Mouse (Mus musculus) kidney, postnatal 36 days (tissue): ENCODE measurements around the gene Wfdc5.

Experiments used
- DNase-seq, 2 experiments: peaks; one replicate each; pipeline ENCODE4 v3.0.0; 2021 to 2022; ENCODE audit warnings: mixed read lengths in 2 of 2

The Wfdc5 gene

DNA sequence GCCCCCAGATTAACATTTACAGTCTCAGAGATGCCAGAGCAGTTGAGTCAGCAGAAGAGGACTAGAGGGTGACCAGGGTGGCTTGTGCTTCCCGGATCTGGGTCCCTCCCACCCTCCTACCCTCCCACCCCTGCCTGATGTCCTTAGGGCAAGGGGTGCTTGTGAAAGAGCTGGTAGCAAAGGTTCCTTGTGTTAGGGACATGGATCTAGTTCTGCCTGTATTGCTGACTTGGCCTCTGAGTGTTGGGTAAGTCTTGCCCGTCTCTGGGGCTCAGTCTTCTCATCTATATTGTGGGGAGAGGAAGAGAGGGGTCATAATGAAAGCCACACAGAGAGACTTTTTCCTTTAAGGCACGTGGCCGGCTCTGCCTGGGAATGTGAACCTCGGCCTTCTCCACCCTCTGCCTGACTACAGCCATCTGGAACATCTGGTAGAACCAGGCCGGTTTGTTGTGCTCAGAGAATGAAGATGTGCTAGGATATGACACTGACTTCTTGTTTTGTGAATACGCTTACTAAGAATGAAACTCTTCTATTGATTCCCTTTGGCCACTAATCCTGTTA is at the start of gene Wfdc5:
Wfdc5 (minus strand) TSS at position 51 of the 564 bp plus-strand sequence.
- DNase-seq: no peak

DNA sequence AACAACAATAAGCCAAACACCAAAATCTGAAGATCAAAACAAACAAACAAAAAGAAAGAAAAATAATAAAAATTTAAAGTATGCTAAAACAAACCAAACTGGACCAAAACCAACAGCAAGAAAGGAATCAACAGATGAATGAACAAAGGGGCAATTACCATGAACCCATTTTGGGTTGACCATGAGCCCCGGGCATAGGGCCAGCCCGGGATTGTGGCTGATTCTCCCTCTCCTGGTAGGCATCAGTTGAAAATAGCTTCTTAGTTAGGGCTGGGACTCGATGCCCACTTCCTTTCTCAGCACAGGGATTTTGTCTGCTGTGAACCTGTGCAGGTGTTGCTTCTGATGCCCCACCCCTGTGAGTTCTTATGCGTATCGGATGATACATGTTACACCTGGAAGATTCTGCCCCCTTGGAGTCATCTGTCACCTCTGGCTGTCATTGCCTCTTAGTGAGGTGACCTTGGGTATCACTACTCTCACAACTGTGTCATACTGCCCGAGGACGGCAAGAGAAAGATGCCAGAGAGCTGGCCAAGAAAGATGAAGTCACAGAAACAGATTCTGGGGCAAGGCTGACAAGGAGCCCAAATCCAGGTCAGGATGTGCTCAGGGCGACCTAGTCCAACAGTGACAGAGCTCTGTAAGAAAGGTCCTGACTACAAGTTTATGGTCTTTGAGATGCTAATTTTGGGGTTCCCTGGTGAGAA is 46.0 kb upstream of the Wfdc5 start:
- DNase-seq: no peak

DNA sequence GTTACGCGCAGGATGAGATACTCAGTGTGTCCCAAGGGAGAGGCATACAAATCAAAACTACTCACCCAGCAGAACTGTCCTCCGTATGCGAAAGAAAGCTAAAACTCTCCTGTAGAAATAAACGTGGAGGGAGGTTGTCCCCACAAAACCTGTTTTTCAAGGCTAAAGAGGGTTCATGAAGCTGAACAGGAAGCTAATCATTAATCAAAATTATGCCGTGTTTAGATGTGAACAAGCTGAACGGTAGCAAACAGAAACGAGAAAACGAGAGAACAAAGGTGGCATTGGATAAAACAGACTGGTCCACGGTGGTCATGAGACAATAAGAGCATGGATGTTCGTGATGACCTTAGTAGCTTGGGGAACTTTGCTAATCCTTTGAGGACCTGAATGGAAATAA is 39.0 kb upstream of the Wfdc5 start, which contains the start of gene Wfdc15b:
Wfdc15b (minus strand) TSS at position 139 of the 400 bp plus-strand sequence.
- peak in 1 of 2 experiments; percentile 30 for DNase-seq

DNA sequence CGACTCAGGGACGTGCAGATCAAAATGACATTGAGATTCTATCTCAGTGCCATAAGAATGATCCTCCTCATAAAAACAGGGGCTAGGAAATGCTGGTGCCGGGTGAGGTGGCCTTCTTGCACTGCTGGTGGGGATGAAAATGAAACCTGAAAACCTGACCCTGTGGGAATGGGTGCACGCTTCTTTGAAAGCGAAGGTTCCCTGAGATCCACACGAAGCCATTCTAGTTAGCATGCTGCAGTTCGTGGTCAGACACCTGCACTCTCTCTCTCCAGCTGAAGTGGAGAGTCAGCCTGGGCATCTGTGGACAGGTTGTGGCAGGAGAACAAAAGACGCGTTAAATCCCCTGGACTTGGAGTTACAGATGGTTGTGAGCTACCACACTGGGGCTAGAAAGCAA is 36.8 kb upstream of the Wfdc5 start:
- DNase-seq: no peak

DNA sequence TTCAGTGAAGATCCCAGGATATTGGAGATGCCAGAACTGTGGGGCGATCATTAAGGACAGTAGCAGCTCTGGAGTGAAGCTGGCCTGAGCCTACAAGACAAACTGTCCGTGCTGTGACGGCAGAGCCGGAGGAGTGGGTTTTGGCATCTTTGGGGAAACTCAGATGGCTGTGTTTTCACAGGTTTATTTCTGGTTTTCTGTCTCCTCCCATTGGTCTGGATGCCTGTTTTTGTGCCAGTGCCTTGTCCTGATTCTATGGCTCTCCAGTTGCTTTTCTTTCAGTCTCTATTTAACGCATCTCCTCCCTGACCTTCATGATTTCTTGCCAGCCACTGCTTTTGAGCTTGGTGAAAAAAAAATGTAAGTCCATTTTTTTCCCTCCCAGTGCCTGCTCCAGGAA is 30.2 kb upstream of the Wfdc5 start:
- no peak for DNase-seq

DNA sequence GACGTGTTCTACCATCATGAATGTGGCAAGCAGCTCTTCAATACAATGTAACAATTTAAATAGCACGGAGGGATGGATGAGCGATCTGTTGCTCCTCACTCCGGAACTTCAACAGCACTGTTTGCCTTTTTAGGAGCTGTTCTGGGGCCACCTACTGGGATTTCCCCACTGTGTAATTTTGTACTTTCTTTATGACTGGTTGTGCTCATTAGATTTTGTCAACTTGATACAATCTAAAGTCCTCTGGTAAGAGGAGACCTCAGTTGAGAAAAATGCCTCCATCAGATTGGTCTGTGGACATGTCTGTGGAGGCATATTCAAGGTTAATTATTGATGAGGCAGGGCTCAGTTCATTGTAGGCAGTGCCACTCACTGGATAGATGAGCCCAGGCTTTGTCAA is 28.4 kb upstream of the Wfdc5 start:
- DNase-seq: no peak

DNA sequence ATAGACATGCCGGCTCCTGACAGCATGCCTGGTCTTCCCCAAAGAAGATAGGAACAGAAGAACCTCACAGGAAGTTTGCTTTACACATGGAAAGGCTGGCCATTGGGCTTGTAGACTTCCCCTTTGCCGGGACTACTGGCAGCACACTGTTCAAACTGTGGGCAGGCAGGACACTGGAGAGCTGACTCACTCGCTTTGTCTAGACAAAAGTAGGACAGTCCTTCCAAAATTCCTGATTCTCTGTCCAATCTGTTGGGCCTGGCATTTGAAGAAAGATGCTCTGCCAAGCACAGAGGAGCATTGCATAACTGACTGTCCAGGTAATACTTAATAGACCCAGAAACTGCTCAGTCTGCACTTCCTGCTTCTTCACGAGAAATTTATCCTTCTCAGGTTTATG is 24.1 kb upstream of the Wfdc5 start:
- DNase-seq: no peak

DNA sequence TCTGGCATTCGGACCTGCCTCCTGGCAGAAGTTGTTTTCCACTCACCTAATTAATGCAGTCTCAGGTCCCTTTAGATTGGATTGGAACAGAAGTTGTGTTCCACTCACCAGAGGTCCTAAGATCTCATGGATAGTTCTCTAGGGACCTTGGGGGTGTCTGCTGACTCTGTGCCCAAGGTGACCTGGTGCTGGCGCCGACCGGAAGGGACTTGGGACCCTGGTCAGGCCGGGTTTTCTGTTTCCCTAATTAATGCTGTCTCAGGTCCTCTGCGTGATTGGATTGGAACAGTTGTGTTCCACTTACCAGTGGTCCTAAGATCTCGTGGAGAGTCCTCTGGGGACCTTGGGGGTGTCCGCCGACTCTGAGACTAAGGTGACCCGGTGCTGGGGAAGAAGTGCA is 23.5 kb upstream of the Wfdc5 start:
- peak; percentile 44 to 60 for DNase-seq

DNA sequence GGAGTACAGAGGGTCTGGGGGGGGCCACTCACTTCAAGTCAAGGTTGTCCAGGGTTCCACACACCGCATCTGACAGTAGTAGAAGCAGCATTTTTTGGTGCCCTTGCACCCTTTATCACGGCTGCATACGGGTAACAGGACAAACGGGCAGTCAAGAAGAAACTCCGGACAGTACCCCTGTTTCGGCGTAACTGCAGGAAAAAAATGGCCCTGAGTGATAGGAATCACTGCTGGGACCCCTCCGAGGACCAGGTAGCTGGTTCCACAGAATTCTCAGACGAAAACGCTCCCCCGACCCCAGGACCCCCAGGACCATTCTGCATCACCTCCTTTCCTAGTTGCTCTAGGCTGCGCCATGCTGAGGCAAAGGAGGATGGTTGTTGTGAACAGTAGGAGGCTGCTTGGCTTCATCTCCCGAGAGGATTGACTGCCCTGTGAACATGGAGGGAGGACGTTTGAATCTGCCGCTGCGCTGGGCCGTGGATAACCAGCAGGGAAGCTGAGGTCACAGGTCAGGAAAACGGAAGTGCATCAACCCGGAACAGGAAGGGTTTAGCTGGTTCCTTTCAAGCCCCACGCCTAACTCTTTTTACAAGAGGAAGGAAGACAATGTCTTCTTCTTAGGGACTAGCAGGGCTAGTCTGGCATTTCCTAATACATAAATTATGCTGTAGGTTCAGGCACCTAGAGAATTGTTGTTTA is 17.2 kb upstream of the Wfdc5 start, which contains the start of gene Wfdc15a:
Wfdc15a (minus strand) TSS at position 505 of the 702 bp plus-strand sequence.
- DNase-seq: no peak

DNA sequence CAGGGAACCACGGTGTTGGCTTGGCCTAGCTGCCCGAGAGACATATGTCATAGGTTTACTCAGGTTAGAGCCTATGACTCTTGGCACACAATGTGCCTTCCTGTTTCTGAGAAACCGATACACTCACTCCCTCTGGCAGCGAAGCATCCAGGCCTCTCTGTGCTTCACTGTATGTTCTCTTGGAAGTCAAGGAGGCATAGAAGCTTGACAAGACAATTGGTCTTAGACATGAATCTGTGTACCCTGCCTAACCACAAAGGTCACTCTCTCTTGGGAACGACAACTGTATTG is 14.1 kb upstream of the Wfdc5 start:
- DNase-seq: no peak

DNA sequence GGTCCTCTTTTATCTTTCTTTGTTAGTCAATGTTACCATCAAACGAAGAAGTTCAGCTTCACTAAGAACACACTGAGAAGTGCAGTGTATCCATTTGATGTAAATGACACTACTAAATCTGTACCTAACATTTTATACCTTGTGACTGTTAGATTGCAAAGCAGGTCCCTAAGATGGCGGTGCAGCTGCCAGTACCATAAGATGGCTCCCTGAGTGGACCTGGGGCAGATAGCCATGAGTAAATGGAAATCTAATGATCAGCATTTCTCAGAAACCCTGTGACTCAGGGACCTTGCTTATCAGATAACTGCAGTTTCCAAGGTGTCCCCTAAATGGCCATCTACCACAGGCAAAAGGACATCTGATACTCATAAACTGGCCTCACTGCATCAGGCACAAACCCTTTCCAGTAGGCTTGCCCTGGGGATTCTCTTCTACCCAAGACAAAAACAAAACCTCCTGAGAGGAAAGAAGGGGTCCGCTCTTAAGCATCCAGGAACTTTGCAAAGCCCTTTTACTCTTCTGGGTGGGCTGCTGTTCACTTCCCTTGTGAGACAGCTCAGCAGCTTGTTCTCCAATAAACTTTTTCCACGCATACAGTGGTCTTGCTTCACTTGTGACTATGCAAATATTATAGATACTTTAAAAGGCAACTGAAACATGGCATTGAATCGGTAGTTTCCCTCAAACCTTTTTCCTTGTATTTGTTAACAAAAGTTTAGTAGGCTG is 13.6 kb upstream of the Wfdc5 start:
- DNase-seq: no peak

DNA sequence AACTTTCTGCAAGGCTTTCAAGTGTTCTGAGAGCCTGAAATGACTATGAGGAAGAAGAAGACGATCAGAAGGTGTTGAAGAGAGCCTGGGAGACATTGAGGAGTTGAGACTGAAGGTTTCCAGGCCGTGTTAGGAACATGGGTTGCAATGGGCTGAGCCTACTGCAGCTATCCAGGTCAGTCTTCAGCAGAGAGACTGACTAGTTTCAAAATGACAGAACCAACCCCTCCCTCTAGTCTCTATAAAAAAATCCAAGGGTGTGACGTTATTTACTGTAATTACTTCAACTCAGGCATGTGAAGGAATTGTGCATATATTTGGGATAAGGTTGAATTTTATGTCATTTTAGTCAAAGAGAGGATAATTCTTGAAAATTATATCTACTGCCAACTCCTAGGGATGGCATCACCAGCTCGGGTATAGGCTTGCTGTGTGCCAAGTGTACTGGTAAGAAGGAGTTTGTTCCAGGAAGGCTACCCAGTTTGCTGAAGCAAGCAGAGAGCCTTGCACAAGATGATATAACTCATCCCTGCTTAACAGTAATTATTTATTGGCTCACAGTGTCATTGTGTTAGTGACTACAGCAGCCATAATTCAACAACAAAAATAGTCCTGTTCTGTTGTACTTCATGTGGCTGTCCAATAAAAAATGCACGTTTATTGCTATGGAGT is 12.6 kb upstream of the Wfdc5 start:
- DNase-seq: no peak

DNA sequence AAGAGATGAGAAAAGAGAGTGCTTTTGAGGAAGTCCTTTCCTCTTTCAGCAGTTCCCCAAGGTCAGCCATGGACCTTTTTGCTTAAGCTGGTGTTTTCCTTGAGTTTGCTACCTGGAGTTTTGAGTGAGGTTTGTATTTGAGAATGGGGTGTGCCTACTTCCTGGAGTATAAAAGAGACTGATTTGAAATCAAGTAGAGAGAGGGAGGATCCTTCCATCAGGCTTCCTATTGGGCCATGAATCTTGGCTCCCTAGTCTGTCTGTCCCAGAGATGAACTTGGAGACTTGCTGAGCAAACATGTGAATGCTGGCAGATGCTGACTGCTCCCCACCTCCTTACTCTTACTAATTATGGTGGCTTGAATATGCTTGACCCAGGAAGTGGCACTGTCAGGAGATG is 9.7 kb upstream of the Wfdc5 start:
- DNase-seq: no peak

DNA sequence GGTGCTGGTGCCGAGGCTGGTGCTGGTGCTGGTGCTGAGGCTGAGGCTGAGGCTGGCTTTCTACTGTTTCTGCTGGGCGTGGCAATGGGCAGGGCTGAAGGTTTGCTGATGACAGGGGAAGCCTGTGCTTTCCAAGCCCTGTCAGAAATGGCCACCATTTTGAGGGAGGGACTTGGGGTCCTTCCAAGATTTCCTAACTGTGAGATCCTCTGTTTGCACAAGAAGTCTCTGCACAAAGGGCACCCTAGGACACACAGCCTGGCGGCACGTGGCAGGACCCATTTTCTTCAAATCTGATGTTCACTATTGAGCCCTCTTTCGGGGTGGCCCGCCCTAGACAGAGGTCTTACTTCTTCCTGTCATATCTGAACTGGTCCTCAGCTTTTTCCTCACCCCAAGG is 8.0 kb upstream of the Wfdc5 start, which contains the start of gene Wfdc12:
Wfdc12 (minus strand) TSS at position 33 of the 400 bp plus-strand sequence.
- DNase-seq: no peak

DNA sequence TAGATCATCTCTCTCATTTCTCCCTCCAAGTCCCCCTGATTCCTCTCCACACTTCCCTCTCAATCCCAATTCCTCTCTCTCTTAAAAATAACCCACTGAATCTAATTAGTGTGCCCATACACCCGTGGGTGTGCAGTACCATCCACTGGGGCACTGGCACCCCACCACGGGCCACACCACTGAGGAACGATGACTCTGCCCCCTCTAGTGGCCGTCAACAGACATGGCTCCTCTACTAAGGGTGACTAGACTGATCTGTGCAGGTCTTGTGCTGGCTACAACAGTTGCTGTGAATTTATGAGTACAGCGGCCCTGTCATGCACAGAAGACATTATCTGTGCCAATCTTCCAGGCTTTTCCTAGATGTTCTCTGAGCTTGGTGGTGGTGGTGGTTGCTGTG is 6.2 kb upstream of the Wfdc5 start:
- DNase-seq: peak in 1 of 2 experiments; percentile 52

DNA sequence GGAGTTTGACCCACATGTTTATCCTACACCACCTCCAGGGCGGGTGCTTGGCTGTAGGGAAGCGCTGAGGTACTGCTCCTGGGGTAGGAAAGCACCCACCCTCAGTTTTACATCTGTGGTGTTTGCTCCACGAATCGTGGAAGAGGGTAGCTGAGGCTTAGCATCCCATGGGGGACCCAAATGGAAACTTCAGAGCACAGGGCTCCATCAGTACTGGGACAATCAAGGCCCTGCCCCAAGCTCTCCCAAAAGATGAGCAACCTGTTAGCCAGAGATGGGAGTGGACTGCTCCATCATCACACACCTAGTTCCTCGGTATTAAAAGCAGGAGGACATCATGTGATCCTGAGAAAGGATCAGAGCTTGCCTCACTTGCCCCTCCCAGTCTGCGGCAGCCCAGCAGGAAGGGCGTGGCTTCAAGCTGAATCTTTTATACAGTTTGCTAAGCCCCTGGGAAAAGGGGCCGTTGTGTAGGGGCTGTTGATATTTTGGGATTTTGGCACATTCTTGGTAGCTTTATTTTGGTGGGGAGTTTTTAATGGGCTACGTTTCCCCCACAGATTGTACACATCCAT is 1.7 kb upstream of the Wfdc5 start:
- no peak for DNase-seq

DNA sequence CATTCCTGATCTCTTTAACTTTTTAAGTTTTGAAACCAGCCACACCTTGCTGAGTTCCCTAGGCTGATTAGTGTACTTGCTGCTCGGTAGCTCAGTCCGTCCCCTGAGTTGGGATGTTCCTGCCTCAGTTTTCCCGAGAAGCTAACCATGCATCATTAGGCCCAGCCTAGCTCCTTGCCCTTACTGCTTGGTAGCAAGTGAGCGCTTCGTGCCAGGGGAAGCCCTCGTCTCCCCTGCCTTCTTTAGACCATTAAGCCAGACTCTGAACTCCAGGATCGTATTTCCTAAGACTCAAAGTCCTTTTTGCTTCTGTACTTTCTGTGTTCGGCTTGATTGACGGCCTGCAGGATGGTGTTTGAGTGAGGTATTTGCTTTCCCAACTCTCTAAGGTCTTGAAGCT is 798 bp upstream of the Wfdc5 start:
- peak; percentile 33 to 40 for DNase-seq

DNA sequence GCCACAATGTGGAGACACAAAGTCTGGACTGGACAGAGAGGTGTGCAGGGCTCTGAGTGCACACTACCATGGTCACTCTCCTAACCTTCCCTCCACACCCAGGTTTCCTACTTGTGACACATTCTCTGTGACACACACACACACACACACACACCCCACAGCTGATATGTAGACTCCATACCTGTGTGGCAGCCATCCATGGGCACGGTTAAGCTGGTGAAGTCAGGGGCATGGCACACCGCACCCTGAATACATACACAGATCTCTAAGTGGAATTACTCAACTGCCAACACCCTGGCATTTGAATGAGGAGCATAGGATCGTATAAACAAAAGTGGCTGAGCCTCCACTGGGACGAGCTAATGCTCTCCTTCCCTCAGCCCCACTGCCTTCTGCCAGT is 1.8 kb downstream of the Wfdc5 start:
- DNase-seq: no peak

DNA sequence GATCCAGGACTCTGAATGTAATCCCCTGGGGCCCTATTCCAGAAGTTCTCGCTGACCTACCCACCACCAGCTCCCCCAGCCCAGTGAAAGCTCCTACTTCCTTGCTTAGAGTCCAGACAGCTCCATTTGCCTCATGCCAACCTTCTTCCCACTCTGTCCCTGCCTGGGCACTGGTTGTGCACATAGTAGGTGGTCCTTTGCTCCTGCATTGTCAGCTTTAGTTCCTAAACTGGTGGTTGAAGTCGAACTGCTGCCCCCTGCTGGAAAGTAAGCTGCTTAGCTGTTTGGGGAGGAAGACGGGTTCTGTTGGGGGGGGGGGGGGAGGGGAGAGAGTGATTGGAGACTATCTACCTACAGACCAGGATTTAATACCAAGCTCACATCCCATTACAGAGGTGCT is 2.4 kb downstream of the Wfdc5 start:
- peak; percentile 36 to 66 for DNase-seq

DNA sequence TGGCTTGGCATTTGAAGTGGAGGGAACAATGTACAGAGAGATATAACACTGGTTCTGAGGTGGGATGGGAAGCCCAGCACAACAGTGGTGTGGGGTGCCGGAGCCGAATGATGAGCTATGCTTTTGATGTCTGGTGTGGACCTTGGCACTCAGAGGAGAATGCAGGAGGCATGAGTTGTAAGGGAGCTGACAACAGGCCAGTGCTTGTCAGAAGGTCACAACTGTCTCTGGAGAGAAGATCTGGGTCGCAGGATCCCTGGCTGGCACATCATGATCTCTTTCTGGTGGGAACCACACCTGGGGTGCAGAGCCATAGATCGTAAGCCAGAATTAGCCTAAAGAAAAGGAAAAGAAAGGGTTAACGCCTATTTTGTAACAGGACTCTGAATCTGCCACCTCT is 4.7 kb downstream of the Wfdc5 start:
- no peak for DNase-seq

DNA sequence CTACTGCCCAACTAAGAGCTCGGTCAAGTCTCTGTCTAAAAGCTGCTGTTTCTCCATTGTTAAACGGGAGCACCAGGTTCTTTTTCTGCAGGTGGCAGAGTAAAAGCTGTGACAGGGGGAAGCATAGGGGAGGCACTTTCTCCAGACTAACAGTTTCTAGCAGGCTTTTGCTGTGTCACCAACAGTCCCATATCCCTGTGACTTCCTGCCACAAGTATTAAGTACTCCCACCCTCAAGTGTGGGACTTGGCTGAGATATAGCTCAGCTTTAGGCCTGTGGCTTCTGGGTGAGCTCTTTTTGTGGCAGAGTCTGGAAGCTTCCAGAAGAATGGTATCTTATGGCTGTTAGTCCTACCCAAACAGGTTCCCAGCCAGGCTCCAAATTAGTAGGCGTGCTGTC is 6.7 kb downstream of the Wfdc5 start:
- DNase-seq: no peak

DNA sequence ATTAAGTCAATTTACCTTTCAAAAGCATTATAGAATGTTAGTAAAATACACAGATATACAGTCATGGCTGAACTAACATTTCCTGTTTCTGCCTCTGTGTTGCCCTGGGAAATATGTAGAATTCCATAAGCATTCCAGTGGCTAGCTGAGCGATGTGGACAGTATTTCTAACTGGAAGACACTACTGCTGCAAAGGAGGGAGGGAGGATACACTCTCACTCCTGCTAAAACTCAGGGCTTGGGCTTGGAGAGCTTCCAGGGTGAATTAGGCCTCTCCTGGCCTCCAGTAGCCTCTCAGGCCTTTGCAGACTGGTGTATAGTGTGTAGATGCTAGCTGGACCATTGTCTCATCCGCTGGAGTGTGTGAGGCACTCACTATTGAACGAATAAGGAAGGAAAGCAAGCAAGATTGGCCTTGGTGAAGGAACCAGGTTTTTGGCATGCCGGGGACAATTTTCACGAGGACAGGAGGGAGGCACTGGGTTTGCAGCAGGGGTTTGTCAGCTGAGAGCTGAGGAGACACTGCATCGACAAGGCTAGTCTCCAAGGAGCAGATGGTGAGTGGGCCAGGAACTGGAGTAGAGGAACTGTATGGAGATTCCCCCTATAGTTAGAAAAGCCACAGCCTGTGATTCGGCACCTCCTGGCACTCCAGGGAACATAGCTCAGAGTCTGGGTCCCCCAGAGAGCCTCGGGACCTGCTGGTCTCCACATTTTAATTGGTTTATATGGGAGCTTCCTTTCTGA is 7.7 kb downstream of the Wfdc5 start:
- no peak for DNase-seq
